Mouse (Mus musculus) hindbrain, embryonic 10.5 days (tissue): Measurements from ENCODE around the gene Dcaf8. TPM values are rescaled to one million over a fixed set of nuclear protein-coding genes. Genes with fewer than 3 reads are reported as not detected.

Source experiments
- DNase-seq: peaks from one replicate; pipeline ENCODE4 v3.0.0-alpha.2; 2017; ENCODE audit warnings: low spot score
- H3K27ac ChIP-seq: fragments of 300-500 bp; sonication (generic); 2 replicates; pipeline ENCODE4 v1.5.1; 2016; ENCODE audit warnings: mild to moderate bottlenecking, moderate library complexity
- H3K27me3 ChIP-seq: fragments of 300-500 bp; sonication (generic); 2 replicates; pipeline ENCODE4 v1.6.1; 2016; ENCODE audit warnings: mild to moderate bottlenecking; ENCODE audit not compliant: poor library complexity, insufficient read depth, severe bottlenecking
- H3K36me3 ChIP-seq: fragments of 300-500 bp; sonication (generic); 2 replicates; pipeline ENCODE4 v1.6.1; 2016; ENCODE audit warnings: mild to moderate bottlenecking, moderate library complexity
- H3K4me1 ChIP-seq: fragments of 300-500 bp; sonication (generic); replicated peaks from 2 replicates; pipeline ENCODE4 v1.6.1; 2016; ENCODE audit warnings: mild to moderate bottlenecking
- H3K4me3 ChIP-seq: fragments of 300-500 bp; sonication (generic); 2 replicates; pipeline ENCODE4 v1.5.1; 2016; ENCODE audit warnings: mild to moderate bottlenecking, moderate library complexity
- H3K9me3 ChIP-seq: fragments of 300-500 bp; sonication (generic); 2 replicates; pipeline ENCODE4 v1.6.1; 2016; ENCODE audit warnings: mild to moderate bottlenecking, moderate library complexity
- WGBS: fragments of 180-500 bp; shearing (Covaris S2); methylation state at CpG from one replicate; pipeline ENCODE4 v1.1.7; 2016; 5-methylcytosine and 5-hydroxymethylcytosine counted together
- polyA plus RNA-seq: library from polyadenylated mRNA; unstranded; fragments of >200 nt; fragmentation: Nextera tagmentation; extraction: Ambion mirVana; gene quantifications from 2 replicates; pipeline ENCODE4 v1.2.1, GENCODE M21; 2016

Dcaf8 gene
- polyA plus RNA-seq, 1 experiment from 2014 or later = 120 TPM

DNA sequence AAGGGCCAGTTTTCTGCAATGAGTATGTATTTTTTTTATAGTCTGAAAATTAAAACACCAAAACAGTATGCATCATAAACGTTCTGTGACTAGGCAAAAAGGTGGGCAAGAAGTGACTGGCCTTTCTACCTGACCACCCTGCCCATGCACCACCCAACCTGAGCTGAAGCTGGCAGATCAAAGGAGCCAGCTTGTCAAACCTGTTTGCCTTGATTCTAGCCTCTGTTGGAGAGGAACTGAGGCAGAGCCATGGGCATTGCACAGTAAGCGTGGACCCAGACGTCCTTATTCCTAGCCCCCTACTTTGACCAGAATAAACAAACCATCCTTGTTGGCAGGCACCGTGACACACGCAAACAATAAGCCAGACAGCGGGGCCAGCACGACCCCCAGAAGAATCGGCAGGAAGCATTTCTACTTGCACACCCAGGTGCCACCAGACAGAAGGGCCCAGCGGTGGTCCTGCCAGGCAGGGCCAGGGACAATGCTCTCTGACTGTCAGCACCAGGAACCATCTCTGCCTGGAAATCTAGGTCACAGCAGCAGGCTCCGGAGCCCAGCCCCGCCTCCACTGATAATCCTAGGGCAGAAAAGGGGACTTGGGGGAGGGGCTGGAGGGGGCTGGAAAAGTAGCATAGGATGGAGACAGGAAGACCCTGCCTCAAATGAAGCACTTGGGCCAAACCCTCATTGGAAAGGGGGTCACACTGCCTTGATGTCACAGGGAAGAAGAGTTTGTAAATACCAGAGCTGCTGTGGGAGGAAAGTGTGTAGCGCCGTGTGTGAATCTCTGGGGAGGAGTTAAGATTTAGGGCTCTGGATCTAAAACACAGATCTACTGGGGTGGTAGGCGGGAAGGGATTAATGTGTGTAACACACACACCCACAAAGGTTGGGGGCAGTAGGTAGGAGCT, 54.3 kb downstream of the Dcaf8 start:
- 8% methylated on average over 14 of the region's 14 CpGs for WGBS
- peak overlapping the region; percentile 94 for H3K27ac ChIP-seq
- no peaks in the 10 kb centered on the region for H3K27me3 ChIP-seq
- peak; percentile 73 for DNase-seq
- peak overlapping the region; percentile 69 for H3K4me3 ChIP-seq
- H3K4me1 ChIP-seq = peaks cover 74% of the 10 kb centered on the region
- peaks cover 50% of the 10 kb centered on the region for H3K36me3 ChIP-seq
- no peaks in the 10 kb centered on the region for H3K9me3 ChIP-seq

DNA sequence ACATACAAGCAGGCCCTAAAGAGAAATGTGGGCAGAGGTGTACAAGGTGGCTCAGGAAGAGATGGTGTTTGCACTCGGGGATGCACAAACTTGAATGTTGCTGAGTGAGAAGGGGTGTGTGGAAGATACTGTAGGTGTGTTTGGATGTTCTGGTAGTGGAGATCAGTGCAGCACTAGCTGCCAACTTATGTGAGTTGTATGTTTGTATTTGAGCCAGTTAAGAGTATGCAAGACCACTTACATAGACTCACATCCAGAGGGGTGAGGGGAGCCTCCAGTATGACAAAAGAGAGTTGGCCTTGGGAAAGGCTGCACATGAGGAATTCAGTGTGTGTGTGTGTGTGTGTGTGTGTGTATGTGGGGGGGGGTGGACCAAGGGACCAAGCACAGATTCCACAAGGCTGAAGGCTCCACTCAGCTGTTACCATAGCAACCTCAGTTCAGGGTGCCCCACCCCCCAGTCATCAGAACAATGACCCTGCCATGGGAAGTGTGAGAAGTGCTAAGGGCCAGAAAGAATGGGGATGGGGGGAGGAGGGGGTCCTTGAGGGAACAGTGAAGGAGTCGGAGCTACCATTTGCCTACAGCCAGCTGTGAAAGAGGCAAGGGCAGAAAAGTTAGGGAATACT, 55.1 kb downstream of the Dcaf8 start:
- peak; percentile 92 for DNase-seq
- H3K36me3 ChIP-seq = peaks cover 42% of the 10 kb centered on the region
- WGBS = 20% methylated on average over 2 of the region's 2 CpGs
- peak overlapping the region; percentile 69 for H3K4me3 ChIP-seq
- H3K27me3 ChIP-seq = no peaks in the 10 kb centered on the region
- peaks cover 79% of the 10 kb centered on the region for H3K4me1 ChIP-seq
- no peaks in the 10 kb centered on the region for H3K9me3 ChIP-seq
- H3K27ac ChIP-seq = peak overlapping the region; percentile 94

DNA sequence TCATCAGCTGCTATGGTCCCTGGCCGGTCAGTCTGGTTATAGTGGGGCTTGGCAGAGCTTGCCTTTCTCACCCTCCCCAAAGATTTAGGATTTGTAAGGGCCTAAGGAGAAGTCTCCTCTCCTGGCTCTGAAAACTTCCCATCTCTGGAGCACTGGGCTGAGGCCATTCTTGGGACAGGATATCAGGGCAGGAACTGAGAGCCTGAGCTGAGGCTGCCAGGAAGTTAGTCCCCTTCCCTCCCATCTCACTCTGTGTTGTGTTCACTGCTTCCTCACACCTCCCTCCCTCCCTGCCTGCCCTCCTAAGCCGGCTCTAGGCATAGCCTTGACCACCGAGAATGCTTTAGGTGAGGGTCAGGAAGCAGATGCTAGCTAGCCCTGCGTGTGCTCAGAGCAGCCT, 55.7 kb downstream of the Dcaf8 start:
- DNase-seq = no peak
- Histone ChIP-seq H3K4me1 (peaks cover 79% of the 10 kb centered on the region), H3K4me3 (peak overlapping the region; percentile 69), H3K36me3 (peaks cover 36% of the 10 kb centered on the region), H3K27ac (peak overlapping the region; percentile 94), H3K27me3 (no peaks in the 10 kb centered on the region), H3K9me3 (no peaks in the 10 kb centered on the region)
- WGBS = 7% methylated on average over 4 of the region's 4 CpGs

DNA sequence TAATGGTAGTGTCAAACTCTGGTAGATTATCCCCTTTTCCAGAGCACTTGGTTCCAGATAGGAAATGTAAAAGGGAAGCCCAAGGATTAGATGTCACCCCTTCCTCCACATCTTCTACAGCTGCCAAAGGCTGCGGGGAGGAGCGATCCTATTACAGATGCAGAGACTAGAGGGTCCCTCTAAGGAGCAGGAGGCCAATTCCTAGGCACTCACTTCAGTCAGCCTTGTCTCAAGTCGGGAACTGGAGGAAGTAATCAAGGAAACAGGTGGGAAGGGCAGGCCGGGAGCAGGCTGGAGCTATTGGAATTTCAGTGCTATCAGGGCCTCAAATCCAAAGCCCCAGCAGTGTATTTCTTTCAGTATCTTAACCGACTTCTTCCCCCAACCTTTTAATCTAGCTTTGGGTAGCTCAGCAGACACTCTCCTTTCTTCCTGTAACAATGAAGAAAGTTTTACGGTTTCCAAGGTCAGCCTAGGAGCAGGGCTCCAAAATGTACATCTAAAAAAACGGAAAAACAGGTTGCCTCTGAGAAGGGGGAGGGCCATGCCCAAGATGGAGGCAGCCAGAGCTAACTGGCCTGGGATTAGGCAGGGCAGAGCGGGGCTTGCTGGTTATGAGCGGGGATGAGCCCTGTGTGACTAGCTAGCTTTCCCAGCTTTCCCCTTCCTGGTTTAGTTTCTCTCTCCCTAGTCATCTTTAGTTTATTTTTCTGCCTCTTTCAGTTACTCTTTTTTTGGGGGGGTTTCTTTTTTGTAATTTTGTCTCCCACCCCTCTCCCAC, 56.3 kb downstream of the Dcaf8 start:
- Histone ChIP-seq H3K36me3 (peaks cover 30% of the 10 kb centered on the region), H3K27me3 (no peaks in the 10 kb centered on the region), H3K27ac (peak overlapping the region; percentile 94), H3K9me3 (no peaks in the 10 kb centered on the region), H3K4me1 (peaks cover 79% of the 10 kb centered on the region), H3K4me3 (peak overlapping the region; percentile 69)
- no peak for DNase-seq
- WGBS = 16% methylated on average over 9 of the region's 9 CpGs

DNA sequence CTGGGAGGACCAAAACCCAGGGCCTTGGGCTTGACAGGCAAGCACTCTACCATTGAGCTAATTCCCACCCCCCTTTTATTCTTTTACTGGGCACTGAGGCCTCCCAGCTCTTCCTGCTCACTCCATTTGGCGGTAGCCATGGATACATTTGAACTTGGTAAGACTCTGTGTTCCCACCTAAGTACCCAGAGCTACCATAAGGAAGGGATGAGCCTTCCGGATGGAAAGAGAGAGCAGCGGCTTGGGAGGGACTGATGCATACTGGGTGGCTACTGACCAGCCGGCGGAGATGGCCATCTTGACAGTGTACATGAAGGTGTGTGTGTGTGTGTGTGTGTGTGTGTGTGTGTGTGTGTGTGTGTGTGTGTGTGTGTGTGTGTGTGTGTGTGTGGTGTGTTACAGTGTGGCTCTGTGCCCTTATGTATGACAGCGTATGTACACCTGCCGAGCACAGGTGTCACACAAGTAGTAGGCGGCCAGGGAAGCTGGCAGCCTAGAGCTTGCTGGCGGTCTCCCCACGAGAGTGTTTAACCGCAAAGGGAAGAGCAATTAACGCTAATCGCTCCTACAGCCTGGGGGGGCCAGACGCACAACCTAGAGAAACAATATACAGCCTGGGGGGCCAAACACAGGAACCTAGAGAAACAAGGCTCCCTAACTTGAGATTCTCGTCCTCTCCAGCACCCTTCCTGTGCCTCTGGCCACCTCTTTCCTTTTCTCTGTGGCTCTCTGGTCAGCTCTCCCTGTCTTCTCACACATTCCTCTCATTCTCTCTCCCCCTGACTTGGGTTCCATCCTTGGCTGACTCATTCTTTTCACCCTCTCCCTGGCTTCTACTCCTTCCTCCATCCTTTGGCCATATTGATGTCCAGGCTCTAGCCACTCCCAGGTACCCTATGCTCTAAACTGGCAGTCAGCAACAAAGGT, 57.2 kb downstream of the Dcaf8 start:
- no peaks in the 10 kb centered on the region for H3K9me3 ChIP-seq
- DNase-seq = no peak
- H3K27me3 ChIP-seq = no peaks in the 10 kb centered on the region
- H3K27ac ChIP-seq = peak overlapping the region; percentile 94
- H3K4me1 ChIP-seq = peaks cover 75% of the 10 kb centered on the region
- H3K36me3 ChIP-seq = peaks cover 21% of the 10 kb centered on the region
- WGBS = 38% methylated on average over 15 of the region's 15 CpGs
- H3K4me3 ChIP-seq = peak overlapping the region; percentile 69

DNA sequence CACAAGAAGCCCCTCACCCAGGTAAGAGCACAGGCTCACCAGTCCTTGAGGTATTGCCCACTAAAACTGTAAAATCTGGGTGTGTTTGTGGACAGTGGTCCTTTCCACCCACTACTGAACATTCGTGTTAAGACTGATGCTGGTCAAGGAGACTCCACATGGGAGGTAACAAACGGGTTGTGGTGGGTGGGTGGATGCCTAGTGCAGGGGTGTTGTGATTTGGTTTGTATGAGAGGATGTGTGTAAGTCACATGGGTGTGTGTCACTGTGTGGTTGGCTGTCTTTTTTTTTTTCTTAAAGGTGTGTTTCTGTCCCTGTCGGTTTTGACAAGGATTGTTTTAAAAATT, 57.8 kb downstream of the Dcaf8 start:
- peak overlapping the region; percentile 69 for H3K4me3 ChIP-seq
- DNase-seq = no peak
- H3K9me3 ChIP-seq = no peaks in the 10 kb centered on the region
- H3K27me3 ChIP-seq = no peaks in the 10 kb centered on the region
- 12% methylated on average over 3 of the region's 3 CpGs for WGBS
- H3K4me1 ChIP-seq = peaks cover 68% of the 10 kb centered on the region
- peak overlapping the region; percentile 94 for H3K27ac ChIP-seq
- H3K36me3 ChIP-seq = peaks cover 15% of the 10 kb centered on the region

DNA sequence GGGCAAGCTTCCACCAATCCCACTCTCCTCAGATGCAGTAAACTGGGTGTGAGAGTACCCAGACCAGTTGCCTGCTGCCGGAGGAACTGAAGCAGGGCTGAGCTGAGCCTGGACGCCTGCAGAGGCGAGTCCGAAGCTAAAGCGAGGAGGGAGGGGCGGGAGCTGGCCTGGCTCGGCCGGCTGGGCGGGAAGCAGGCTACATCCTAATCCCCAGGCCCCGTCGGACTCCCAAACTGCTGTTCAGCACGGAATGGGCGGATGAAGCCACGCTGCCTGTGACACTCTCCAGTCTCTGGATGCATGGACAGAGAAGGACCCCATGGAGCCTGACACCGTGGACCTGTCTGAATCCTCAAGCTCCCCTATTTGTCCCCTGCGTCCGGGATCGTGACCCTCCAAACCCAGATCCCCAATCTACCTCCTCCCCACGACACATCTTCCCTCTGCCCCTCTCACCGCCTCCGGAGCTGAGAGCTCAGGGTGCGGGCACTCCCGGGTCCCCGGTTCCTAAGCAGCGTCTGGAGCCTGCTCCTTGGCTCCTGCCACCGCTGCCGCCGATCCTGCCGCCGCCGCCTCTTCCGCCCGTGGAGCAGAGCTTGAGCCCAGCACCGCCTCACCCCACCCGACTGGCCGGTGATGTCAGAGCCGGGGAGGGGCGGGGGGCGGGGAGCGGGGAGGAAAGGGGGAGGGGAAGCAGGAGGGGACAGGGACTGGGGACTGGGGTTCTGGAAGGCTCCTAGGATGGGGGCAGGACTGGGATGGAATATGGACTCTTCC, 58.4 kb downstream of the Dcaf8 start, which contains the start of gene Pea15a:
Gene Pea15a, minus strand, starts transcription at position 664 of the 777 bp plus-strand sequence.
- H3K27me3 ChIP-seq = no peaks in the 10 kb centered on the region
- H3K27ac ChIP-seq = peak within 1 kb of the TSS; percentile 94
- H3K4me1 ChIP-seq = peaks cover 62% of the 10 kb centered on the region
- peaks cover 9% of the 10 kb centered on the region for H3K36me3 ChIP-seq
- WGBS = under 1% methylated on average over 40 of the region's 40 CpGs
- H3K4me3 ChIP-seq = peak within 1 kb of the TSS; percentile 69
- no peaks in the 10 kb centered on the region for H3K9me3 ChIP-seq
- DNase-seq = peak; percentile 88

DNA sequence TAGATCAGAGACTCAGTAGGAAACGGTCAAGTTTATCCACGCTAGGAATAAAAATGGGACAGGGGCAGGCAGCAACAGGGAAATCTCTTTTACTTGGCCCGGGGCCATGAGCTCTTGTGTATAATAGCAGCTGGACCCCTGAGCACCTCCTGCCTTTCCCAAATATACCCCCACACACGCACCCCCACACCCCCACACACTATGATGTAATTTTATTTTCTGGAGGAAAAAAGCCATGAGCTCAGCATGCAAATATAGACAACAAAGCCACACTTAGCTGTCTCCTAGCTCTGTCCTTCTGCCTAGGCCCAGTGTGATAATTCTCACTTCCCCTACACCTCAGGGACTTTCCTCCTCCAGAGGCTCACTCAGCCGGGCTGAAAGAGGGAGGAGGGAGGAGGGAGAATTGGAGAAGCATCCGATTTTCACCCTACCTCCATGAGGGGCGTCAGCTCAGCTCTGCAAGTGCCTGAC, 59.3 kb downstream of the Dcaf8 start:
- no peak for DNase-seq
- Histone ChIP-seq H3K4me1 (peaks cover 61% of the 10 kb centered on the region), H3K9me3 (no peaks in the 10 kb centered on the region), H3K36me3 (peaks cover 3% of the 10 kb centered on the region; the same call in 1 of the 2 replicates), H3K27me3 (no peaks in the 10 kb centered on the region), H3K27ac (peak overlapping the region; percentile 94), H3K4me3 (peak overlapping the region; percentile 69)
- WGBS = 20% methylated on average over 7 of the region's 7 CpGs

DNA sequence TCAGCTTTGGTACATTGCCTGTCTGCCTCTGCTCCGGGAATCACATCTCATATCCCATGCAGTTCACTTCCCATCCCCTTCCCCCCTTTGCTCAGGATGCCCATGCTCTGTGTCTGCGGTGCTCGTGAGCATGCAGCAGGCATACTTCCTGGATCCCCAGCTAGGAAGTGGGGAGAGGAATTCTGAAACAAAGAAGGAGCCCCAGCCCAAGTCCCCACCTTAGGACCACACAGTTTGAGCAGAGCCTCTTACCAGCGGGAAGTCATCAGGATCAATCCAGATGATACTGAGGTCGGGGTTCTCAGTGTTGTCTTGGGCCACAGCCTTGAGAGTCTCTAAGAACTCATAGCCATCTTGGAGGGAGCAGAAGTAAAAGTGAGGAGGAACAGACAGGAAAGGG, 64.9 kb downstream of the Dcaf8 start:
- DNase-seq = no peak
- H3K4me3 ChIP-seq = no peak overlapping the region
- H3K27ac ChIP-seq = peak overlapping the region; percentile 78
- H3K9me3 ChIP-seq = no peaks in the 10 kb centered on the region
- 63% methylated on average over 5 of the region's 5 CpGs for WGBS
- H3K27me3 ChIP-seq = no peaks in the 10 kb centered on the region
- H3K36me3 ChIP-seq = no peaks in the 10 kb centered on the region
- peaks cover 43% of the 10 kb centered on the region for H3K4me1 ChIP-seq

DNA sequence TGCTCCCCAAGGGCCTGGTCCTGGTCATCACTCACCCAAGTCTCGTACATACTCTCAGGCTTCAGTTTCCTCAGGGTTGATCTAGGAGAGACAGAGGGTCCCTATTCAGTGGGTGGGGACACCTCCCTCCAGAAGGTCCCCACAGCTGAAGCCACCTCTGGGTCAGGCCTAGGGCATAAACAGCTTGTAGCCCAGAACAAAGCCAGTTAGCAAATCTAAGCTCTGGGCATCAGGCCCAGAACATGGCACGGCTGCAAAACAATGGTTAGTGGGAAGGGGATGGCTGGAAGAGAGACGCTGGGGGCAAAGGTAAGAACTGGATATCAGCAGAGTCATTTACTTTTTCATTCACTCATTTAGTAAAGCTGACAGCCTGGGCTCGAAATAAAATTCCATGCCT, 65.9 kb downstream of the Dcaf8 start:
- Histone ChIP-seq H3K9me3 (no peaks in the 10 kb centered on the region), H3K27ac (peak overlapping the region; percentile 78)
- DNase-seq = no peak

DNA sequence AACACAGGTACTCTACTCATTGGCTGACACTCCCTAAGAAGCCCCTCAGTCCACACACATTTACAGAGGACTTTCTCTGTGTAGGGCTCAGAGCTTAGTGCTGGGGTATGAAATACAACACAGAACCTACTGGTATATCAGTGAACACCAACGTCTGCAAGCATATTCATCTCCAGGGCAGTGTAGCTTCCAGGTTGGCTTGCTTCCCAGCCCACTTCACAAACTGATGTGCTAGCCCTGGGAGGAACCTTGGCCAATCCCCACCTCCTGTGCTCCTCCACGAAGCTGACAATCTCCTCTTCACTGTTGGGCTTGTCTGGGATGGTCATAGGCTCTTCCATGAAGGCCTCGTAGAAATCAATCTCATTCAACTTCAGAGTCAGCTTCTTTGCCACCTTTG, 66.9 kb downstream of the Dcaf8 start:
- Histone ChIP-seq H3K4me3 (no peak overlapping the region), H3K36me3 (no peaks in the 10 kb centered on the region), H3K27me3 (no peaks in the 10 kb centered on the region), H3K9me3 (no peaks in the 10 kb centered on the region), H3K4me1 (peaks cover 63% of the 10 kb centered on the region), H3K27ac (no peak overlapping the region)
- 73% methylated on average over 3 of the region's 3 CpGs for WGBS
- DNase-seq = no peak

More for the DNA sequence above, 65.9 kb downstream of the Dcaf8 start:
- Histone ChIP-seq H3K36me3 (no peaks in the 10 kb centered on the region), H3K4me1 (peaks cover 53% of the 10 kb centered on the region), H3K27me3 (no peaks in the 10 kb centered on the region), H3K4me3 (no peak overlapping the region)
- WGBS = 77% methylated on average over 4 of the region's 4 CpGs
